Mouse (Mus musculus): ENCODE measurements around the gene Lrrc36.

- TF ChIP-seq GATA1 (IDR thresholded peaks at IDR 0.05; ENCODE audit: borderline replicate concordance, low read length) (no peak), FLI1 (IDR thresholded peaks at IDR 0.05; ENCODE audit: low read length) (no peak)
These were observed 55.8 kb downstream of the Lrrc36 start for GRCm38 (mm10) chr8:105469041-105469695.
